Mouse (Mus musculus) forebrain, embryonic 10.5 days (tissue): Measurements from ENCODE around the gene Limk2. TPM values are rescaled to one million over a fixed set of nuclear protein-coding genes. Genes with fewer than 3 reads are reported as not detected.

Experiments used
- DNase-seq: peaks from one replicate; pipeline ENCODE4 v3.0.0-alpha.2; 2017; ENCODE audit warnings: low spot score; ENCODE audit errors: extremely low spot score
- H3K27ac ChIP-seq: fragments of 300-500 bp; sonication (generic); 2 replicates; pipeline ENCODE4 v1.5.1; 2016; ENCODE audit warnings: mild to moderate bottlenecking
- H3K27me3 ChIP-seq: fragments of 300-500 bp; sonication (generic); 2 replicates; pipeline ENCODE4 v1.6.1; 2016; ENCODE audit warnings: mild to moderate bottlenecking; ENCODE audit not compliant: poor library complexity, severe bottlenecking
- H3K36me3 ChIP-seq: fragments of 300-500 bp; sonication (generic); replicated peaks from 2 replicates; pipeline ENCODE4 v1.6.1; 2016; ENCODE audit warnings: mild to moderate bottlenecking, moderate library complexity
- H3K4me1 ChIP-seq: fragments of 300-500 bp; sonication (generic); 2 replicates; pipeline ENCODE4 v1.6.1; 2016
- H3K4me3 ChIP-seq: fragments of 300-500 bp; sonication (generic); 2 replicates; pipeline ENCODE4 v1.5.1; 2016; ENCODE audit warnings: mild to moderate bottlenecking, moderate library complexity
- H3K9me3 ChIP-seq: fragments of 300-500 bp; sonication (generic); 2 replicates; pipeline ENCODE4 v1.6.1; 2016; ENCODE audit warnings: mild to moderate bottlenecking, moderate library complexity
- WGBS: fragments of 180-500 bp; shearing (Covaris S2); methylation state at CpG from one replicate; pipeline ENCODE4 v1.1.7; 2016; 5-methylcytosine and 5-hydroxymethylcytosine counted together
- polyA plus RNA-seq: library from polyadenylated mRNA; unstranded; fragments of >200 nt; fragmentation: Nextera tagmentation; extraction: Ambion mirVana; gene quantifications from 2 replicates; pipeline ENCODE4 v1.2.1, GENCODE M21; 2016

The Limk2 gene
- polyA plus RNA-seq, 1 experiment from 2014 or later, result 43.1 TPM

GRCm38 (mm10) chr11:3314148-3314547 lies 94.8 kb downstream of the Limk2 start:
- H3K9me3 ChIP-seq, result peaks cover 6% of the 10 kb centered on the region; the same call in 1 of the 2 replicates
- no peaks in the 10 kb centered on the region for H3K27me3 ChIP-seq
- WGBS, result 21% methylated on average over 2 of the region's 2 CpGs
- no peaks in the 10 kb centered on the region for H3K4me1 ChIP-seq
- H3K27ac ChIP-seq, result no peak overlapping the region
- no peak overlapping the region for H3K4me3 ChIP-seq
- no peak for DNase-seq
- peaks cover 71% of the 10 kb centered on the region for H3K36me3 ChIP-seq

- DNase-seq, result no peak
- Histone ChIP-seq H3K27ac (no peak overlapping the region), H3K9me3 (peaks cover 6% of the 10 kb centered on the region; the same call in 1 of the 2 replicates), H3K36me3 (peaks cover 80% of the 10 kb centered on the region), H3K27me3 (no peaks in the 10 kb centered on the region), H3K4me1 (no peaks in the 10 kb centered on the region), H3K4me3 (no peak overlapping the region)
- 100% methylated on average over 1 of the region's 1 CpGs for WGBS
Measured at GRCm38 (mm10) chr11:3313294-3313693, 95.7 kb downstream of the Limk2 start.

DNA sequence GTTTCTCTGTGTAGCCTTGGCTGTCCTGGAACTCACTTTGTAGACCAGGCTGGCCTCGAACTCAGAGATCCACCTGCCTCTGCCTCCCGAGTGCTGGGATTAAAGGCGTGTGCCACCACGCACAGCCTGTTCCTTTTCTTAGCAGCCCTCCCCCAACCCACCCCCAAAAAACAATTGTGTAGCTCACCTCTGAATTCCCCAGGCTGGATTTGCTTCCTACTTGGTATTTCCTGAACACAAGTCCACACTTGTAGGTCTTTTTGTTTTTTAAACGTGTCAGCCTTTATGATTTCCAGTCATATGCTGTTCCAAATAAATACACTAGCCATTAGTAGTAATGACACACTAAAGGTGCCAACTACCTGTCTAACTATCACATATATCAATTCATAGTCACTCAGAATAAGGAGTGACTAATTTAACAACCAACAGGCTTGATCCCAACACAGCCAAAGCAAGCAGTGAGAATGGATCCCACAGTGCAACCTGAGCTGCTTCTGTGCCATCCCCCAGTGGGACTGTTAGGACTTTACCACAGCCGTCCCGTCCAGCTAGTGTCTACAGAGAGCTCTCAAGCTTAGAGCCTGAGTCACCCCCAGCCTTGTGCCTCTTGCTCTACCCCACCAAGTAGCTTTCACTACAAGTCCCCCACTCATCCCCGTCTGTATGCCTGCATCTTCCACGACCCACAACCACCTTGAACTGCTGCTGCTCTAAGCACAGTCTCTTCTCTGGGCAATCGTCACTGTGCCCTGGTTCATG lies 97.2 kb downstream of the Limk2 start:
- DNase-seq, result no peak
- no peaks in the 10 kb centered on the region for H3K27me3 ChIP-seq
- H3K4me3 ChIP-seq, result no peak overlapping the region
- WGBS, result 86% methylated on average over 10 of the region's 10 CpGs
- peaks cover 86% of the 10 kb centered on the region for H3K36me3 ChIP-seq
- H3K27ac ChIP-seq, result no peak overlapping the region
- H3K9me3 ChIP-seq, result no peaks in the 10 kb centered on the region
- no peaks in the 10 kb centered on the region for H3K4me1 ChIP-seq

GRCm38 (mm10) chr11:3310789-3311585 lies 98.0 kb downstream of the Limk2 start:
- Histone ChIP-seq H3K9me3 (no peaks in the 10 kb centered on the region), H3K4me3 (no peak overlapping the region), H3K27me3 (no peaks in the 10 kb centered on the region), H3K36me3 (peaks cover 88% of the 10 kb centered on the region), H3K27ac (no peak overlapping the region), H3K4me1 (no peaks in the 10 kb centered on the region)
- DNase-seq, result no peak
- WGBS, result 95% methylated on average over 9 of the region's 10 CpGs

GRCm38 (mm10) chr11:3309884-3310283 lies 99.1 kb downstream of the Limk2 start:
- 90% methylated on average over 4 of the region's 4 CpGs for WGBS
- no peak overlapping the region for H3K4me3 ChIP-seq
- peaks cover 95% of the 10 kb centered on the region for H3K36me3 ChIP-seq
- DNase-seq, result no peak
- no peaks in the 10 kb centered on the region for H3K9me3 ChIP-seq
- no peaks in the 10 kb centered on the region for H3K4me1 ChIP-seq
- H3K27ac ChIP-seq, result no peak overlapping the region
- H3K27me3 ChIP-seq, result no peaks in the 10 kb centered on the region

DNA sequence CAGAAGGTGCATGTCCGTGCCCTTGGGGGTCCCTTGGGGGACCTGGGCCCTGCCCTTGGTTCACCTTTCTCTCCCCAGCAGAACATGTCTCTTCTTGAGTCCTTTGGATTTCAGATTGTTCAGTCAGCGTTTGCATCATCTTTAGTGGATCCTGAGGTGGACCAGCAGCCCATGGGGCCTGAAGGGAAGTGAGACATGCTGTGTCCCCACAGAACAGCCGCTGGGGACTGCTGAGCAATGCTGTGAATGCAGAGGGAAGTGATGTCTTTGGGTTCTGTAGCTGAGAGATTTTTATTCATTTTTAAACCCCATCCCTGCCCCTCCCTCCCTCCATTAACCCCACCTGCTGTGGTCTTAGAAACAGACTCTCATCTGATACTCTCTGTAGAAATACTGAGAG lies 101.1 kb downstream of the Limk2 start:
- H3K4me3 ChIP-seq, result no peak overlapping the region
- H3K27me3 ChIP-seq, result no peaks in the 10 kb centered on the region
- no peaks in the 10 kb centered on the region for H3K4me1 ChIP-seq
- DNase-seq, result no peak
- 98% methylated on average over 3 of the region's 3 CpGs for WGBS
- no peak overlapping the region for H3K27ac ChIP-seq
- H3K9me3 ChIP-seq, result no peaks in the 10 kb centered on the region
- H3K36me3 ChIP-seq, result peaks cover 100% of the 10 kb centered on the region

GRCm38 (mm10) chr11:3305821-3306220 lies 103.2 kb downstream of the Limk2 start:
- Histone ChIP-seq H3K27me3 (no peaks in the 10 kb centered on the region), H3K4me3 (no peak overlapping the region), H3K9me3 (no peaks in the 10 kb centered on the region), H3K36me3 (peaks cover 100% of the 10 kb centered on the region), H3K27ac (no peak overlapping the region), H3K4me1 (no peaks in the 10 kb centered on the region)
- no peak for DNase-seq
- WGBS, result 96% methylated on average over 4 of the region's 4 CpGs

DNA sequence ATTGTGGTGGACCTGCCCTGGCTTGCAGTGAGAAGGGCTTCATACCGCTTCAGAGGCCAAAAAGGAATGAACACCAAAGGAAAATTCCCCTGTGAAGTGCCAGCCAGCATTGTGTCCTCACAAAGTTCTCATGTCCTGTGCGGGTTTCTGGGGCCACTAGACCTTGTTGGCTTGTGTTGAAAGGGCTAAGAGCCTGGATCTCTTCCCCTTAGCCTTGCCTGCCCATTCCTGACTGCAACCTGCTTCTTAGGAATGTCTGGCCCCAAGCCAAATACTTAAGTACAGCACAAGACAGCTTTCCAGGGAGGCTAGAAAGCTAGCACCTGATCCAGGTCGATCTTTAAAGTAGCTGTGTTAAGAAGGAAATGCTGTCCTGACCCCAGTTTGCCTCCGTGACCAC lies 106.2 kb downstream of the Limk2 start:
- WGBS, result 95% methylated on average over 4 of the region's 4 CpGs

GRCm38 (mm10) chr11:3302385-3302784 lies 106.6 kb downstream of the Limk2 start:
- peaks cover under 1% of the 10 kb centered on the region; the same call in 1 of the 2 replicates for H3K4me1 ChIP-seq
- no peak overlapping the region for H3K4me3 ChIP-seq
- H3K36me3 ChIP-seq, result peaks cover 100% of the 10 kb centered on the region
- no peak for DNase-seq
- no peaks in the 10 kb centered on the region for H3K9me3 ChIP-seq
- 96% methylated on average over 4 of the region's 4 CpGs for WGBS
- no peak overlapping the region for H3K27ac ChIP-seq
- no peaks in the 10 kb centered on the region for H3K27me3 ChIP-seq

More for the DNA sequence above, 106.2 kb downstream of the Limk2 start:
- Histone ChIP-seq H3K27me3 (no peaks in the 10 kb centered on the region), H3K36me3 (peaks cover 100% of the 10 kb centered on the region), H3K4me1 (no peaks in the 10 kb centered on the region), H3K4me3 (no peak overlapping the region), H3K27ac (no peak overlapping the region), H3K9me3 (no peaks in the 10 kb centered on the region)
- no peak for DNase-seq

DNA sequence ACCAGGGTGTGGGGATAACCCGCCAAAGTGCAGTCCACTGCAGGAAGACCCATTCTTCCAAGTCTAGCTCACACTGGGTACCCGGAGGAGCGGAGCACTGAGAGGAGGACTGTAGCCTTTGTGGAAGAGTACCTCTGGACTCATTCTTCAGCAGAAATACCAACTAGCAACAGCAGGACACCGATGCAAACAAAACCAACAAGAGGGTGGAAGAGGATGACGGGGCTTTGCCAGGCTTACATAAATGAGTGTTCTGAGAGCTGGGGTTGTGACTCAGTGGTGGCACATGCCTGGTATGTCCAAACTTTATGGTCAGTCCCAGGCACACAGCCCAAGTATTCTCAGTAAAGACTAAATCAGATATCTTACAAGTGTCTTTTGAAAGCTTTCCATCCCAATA lies 107.9 kb downstream of the Limk2 start:
- DNase-seq, result no peak
- Histone ChIP-seq H3K9me3 (no peaks in the 10 kb centered on the region), H3K4me3 (no peak overlapping the region), H3K27me3 (no peaks in the 10 kb centered on the region), H3K36me3 (peaks cover 100% of the 10 kb centered on the region), H3K4me1 (peaks cover 14% of the 10 kb centered on the region), H3K27ac (no peak overlapping the region)
- 97% methylated on average over 5 of the region's 5 CpGs for WGBS

GRCm38 (mm10) chr11:3298813-3299185 lies 110.2 kb downstream of the Limk2 start:
- no peaks in the 10 kb centered on the region for H3K9me3 ChIP-seq
- WGBS, result 95% methylated on average over 14 of the region's 14 CpGs
- H3K4me3 ChIP-seq, result no peak overlapping the region
- H3K36me3 ChIP-seq, result peaks cover 100% of the 10 kb centered on the region
- no peak for DNase-seq
- H3K27ac ChIP-seq, result no peak overlapping the region
- H3K4me1 ChIP-seq, result peaks cover 36% of the 10 kb centered on the region
- no peaks in the 10 kb centered on the region for H3K27me3 ChIP-seq

- DNase-seq, result no peak
- WGBS, result 93% methylated on average over 10 of the region's 10 CpGs
- H3K4me1 ChIP-seq, result peaks cover 43% of the 10 kb centered on the region
- no peaks in the 10 kb centered on the region for H3K27me3 ChIP-seq
- no peak overlapping the region for H3K27ac ChIP-seq
- H3K4me3 ChIP-seq, result no peak overlapping the region
- no peaks in the 10 kb centered on the region for H3K9me3 ChIP-seq
- peaks cover 100% of the 10 kb centered on the region for H3K36me3 ChIP-seq
Measured at GRCm38 (mm10) chr11:3297871-3298812, 110.8 kb downstream of the Limk2 start.
